Mouse (Mus musculus): ENCODE data around the gene Fjx1.
A peak's percentile ranks its signal among the peaks of the same experiment; 100 is the strongest.

The Fjx1 gene

GRCm38 (mm10) chr2:102416149-102416743 is 36.1 kb downstream of the Fjx1 start:
- DNase-seq: peak; percentile 33 to 38

- DNase-seq: no peak
Observed at GRCm38 (mm10) chr2:102412738-102413137, 39.6 kb downstream of the Fjx1 start.

GRCm38 (mm10) chr2:102410615-102411014 is 41.7 kb downstream of the Fjx1 start:
- no peak for DNase-seq

GRCm38 (mm10) chr2:102409741-102410140 is 42.6 kb downstream of the Fjx1 start:
- no peak for DNase-seq

- peak; percentile 32 to 38 for DNase-seq
Observed at GRCm38 (mm10) chr2:102407363-102408184, 44.7 kb downstream of the Fjx1 start, which contains the start of gene Trim44. Gene Trim44, minus strand, starts transcription at chr2:102407828.

- DNase-seq: peak; percentile 67 to 84
Observed at GRCm38 (mm10) chr2:102406324-102407304, 45.7 kb downstream of the Fjx1 start.

- no peak for DNase-seq
Observed at GRCm38 (mm10) chr2:102403982-102404381, 48.3 kb downstream of the Fjx1 start.

GRCm38 (mm10) chr2:102403306-102403705 is 49.0 kb downstream of the Fjx1 start:
- DNase-seq: no peak

- no peak for DNase-seq
Observed at GRCm38 (mm10) chr2:102401352-102401692, 51.0 kb downstream of the Fjx1 start.

GRCm38 (mm10) chr2:102400605-102401351 is 51.5 kb downstream of the Fjx1 start:
- peak; percentile 84 to 88 for DNase-seq

GRCm38 (mm10) chr2:102399864-102400604 is 52.3 kb downstream of the Fjx1 start:
- DNase-seq: peak; percentile 12 to 28
